Comparison of ENCODE assay signal across 8 mouse cellular contexts in the genomic region with DNA sequence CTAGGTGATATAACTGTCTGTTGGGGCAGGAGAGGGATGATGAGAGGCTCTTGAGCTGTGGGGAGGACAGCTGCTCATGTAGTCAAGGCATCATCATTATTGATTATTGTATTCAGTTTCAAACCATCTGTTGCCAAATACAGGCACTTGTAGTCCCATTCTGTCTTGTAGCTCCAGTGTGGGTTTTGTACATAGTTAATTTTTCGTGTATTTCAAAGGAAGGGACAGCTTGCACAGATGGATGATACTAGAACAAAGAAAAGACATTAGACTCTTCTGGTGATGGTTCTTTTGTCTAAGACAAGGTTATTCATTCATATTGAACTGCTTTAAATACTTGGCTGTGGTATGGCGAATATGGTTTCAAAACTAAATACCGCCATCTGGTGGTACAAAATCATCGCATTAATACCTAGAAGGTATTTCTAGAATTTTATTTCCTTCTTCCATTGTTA.
DNase-seq lines count a peak whose midpoint lies in the region; ATAC-seq and TF ChIP-seq lines count a peak whose summit lies in the region.
"Had no signal": no experiment of that assay in that cellular context is flagged by ENCODE, and none has a peak within 500 bp of the region (broad histone marks: within the 10 kb centered on the region; RNA-seq: fewer than 3 reads in every experiment).

No protein-coding gene starts in this region.

- H3K4me1 ChIP-seq in kidney, postnatal 0 days (replicated peaks; ENCODE audit: insufficient read depth, low read length): no peaks in the 10 kb centered on the region
- H3K4me1 ChIP-seq: limb, embryonic 15.5 days had no signal

- peak; percentile 65 for DNase-seq in kidney, postnatal 0 days (ENCODE audit: low spot score)
- DNase-seq in kidney, postnatal 10 days: no peak
- peak; percentile 64 for DNase-seq in Muller cell, postnatal 12 days (ENCODE audit: inconsistent ontology term)
- DNase-seq in embryo, embryonic 11.5 days (ENCODE audit: low read depth, low spot score): peak; percentile 19
- DNase-seq in layer of hippocampus, adult 2 months (ENCODE audit: low spot score in 2 of 2): peak; percentile 62 to 74
- peak; percentile 16 for DNase-seq in retina, adult 2 months (ENCODE audit: low read depth, low spot score)
- no peak for DNase-seq in urinary bladder, adult 18-20 months (ENCODE audit: low spot score in 2 of 2)

- peak; percentile 78 for TF ChIP-seq CTCF in kidney, postnatal 0 days (IDR thresholded peaks at IDR 0.05; ENCODE audit: low read depth)
- TF ChIP-seq CTCF in layer of hippocampus, adult 2 months (conservative IDR thresholded peaks at IDR 0.05): peak; percentile 83

- no peak overlapping the region for H3K27ac ChIP-seq in kidney, postnatal 0 days
- H3K27ac ChIP-seq in layer of hippocampus, adult 2 months: peak overlapping the region; percentile 2; the same call in 1 of the 2 replicates
- H3K27ac ChIP-seq: limb, embryonic 15.5 days had no signal

- H3K36me3 ChIP-seq in kidney, postnatal 0 days (ENCODE audit: insufficient read depth, low read length): no peaks in the 10 kb centered on the region
- H3K36me3 ChIP-seq: limb, embryonic 15.5 days had no signal

- no peak overlapping the region for H3K9ac ChIP-seq in kidney, postnatal 0 days (ENCODE audit: low read depth, low read length)
- H3K9ac ChIP-seq: limb, embryonic 15.5 days had no signal

- H3K4me3 ChIP-seq in kidney, postnatal 0 days (replicated peaks; ENCODE audit: low read depth, low read length): no peak overlapping the region
- H3K4me3 ChIP-seq in layer of hippocampus, adult 2 months: no peak overlapping the region
- H3K4me3 ChIP-seq: limb, embryonic 15.5 days had no signal

- H3K9me3 ChIP-seq in kidney, postnatal 0 days (replicated peaks; ENCODE audit: low read length): no peaks in the 10 kb centered on the region
- H3K9me3 ChIP-seq: limb, embryonic 15.5 days had no signal

- WGBS in kidney, postnatal 0 days: 39% methylated on average over 4 of the region's 4 CpGs

- no peak overlapping the region for H3K4me2 ChIP-seq in kidney, postnatal 0 days (ENCODE audit: low read length)
- H3K4me2 ChIP-seq: limb, embryonic 15.5 days had no signal

- no peaks in the 10 kb centered on the region for H3K27me3 ChIP-seq in kidney, postnatal 0 days (ENCODE audit: insufficient read depth, low read length)
- H3K27me3 ChIP-seq: limb, embryonic 15.5 days had no signal

- ATAC-seq in kidney, postnatal 0 days (replicated peaks; ENCODE audit: low FRiP score, low read depth): no peak

Comparison
In these comparisons a context has a peak if more than half of its experiments do, and no peak if none do; other contexts are left out.
1. DNase-seq: peak in kidney, postnatal 0 days (single experiment), Muller cell, postnatal 12 days (single experiment), embryo, embryonic 11.5 days (single experiment), layer of hippocampus, adult 2 months (2 of 2) and retina, adult 2 months (single experiment); none in kidney, postnatal 10 days (single experiment) and urinary bladder, adult 18-20 months (0 of 2).